Mouse (Mus musculus) embryonic facial prominence, embryonic 15.5 days (tissue): ENCODE measurements around the gene Prorsd1. TPM values are rescaled to one million over a fixed set of nuclear protein-coding genes. Genes with fewer than 3 reads are reported as not detected.
A peak's percentile ranks its signal among the peaks of the same experiment; 100 is the strongest.
"Not testable (repeated sequence)": the region's sequence is repeated elsewhere in the genome, so short reads cannot be mapped to it uniquely, and the experiment has no call there.

ENCODE experiments used
- ATAC-seq: fragments of 200-750 bp; cut with Nextera tagmentation; 2 replicates; pipeline ENCODE4 v1.8.0; 2017; ENCODE audit warnings: low read depth, moderate TSS enrichment; ENCODE audit not compliant: insufficient number of reproducible peaks, low FRiP score, low TSS enrichment
- H3K27ac ChIP-seq: fragments of 300-500 bp; sonication (generic); replicated peaks from 2 replicates; pipeline ENCODE4 v1.5.1; 2015; ENCODE audit warnings: mild to moderate bottlenecking, inconsistent platforms
- H3K27me3 ChIP-seq: fragments of 300-500 bp; sonication (generic); 2 replicates; pipeline ENCODE4 v1.6.1; 2015; ENCODE audit warnings: inconsistent platforms
- H3K36me3 ChIP-seq: fragments of 300-500 bp; sonication (generic); 2 replicates; pipeline ENCODE4 v1.6.1; 2015; ENCODE audit warnings: mild to moderate bottlenecking, inconsistent platforms
- H3K4me1 ChIP-seq: fragments of 300-500 bp; sonication (generic); 2 replicates; pipeline ENCODE4 v1.6.1; 2015; ENCODE audit warnings: inconsistent platforms
- H3K4me2 ChIP-seq: fragments of 300-500 bp; sonication (generic); replicated peaks from 2 replicates; pipeline ENCODE4 v1.6.1; 2015; ENCODE audit warnings: mild to moderate bottlenecking, inconsistent platforms
- H3K4me3 ChIP-seq: fragments of 300-500 bp; sonication (generic); replicated peaks from 2 replicates; pipeline ENCODE4 v1.5.1; 2015; ENCODE audit warnings: mild to moderate bottlenecking, inconsistent platforms
- H3K9ac ChIP-seq: fragments of 300-500 bp; sonication (generic); 2 replicates; pipeline ENCODE4 v1.6.1; 2015; ENCODE audit warnings: inconsistent platforms
- H3K9me3 ChIP-seq: fragments of 300-500 bp; sonication (generic); replicated peaks from 2 replicates; pipeline ENCODE4 v1.6.1; 2016; ENCODE audit warnings: inconsistent platforms
- WGBS: fragments of 180-500 bp; shearing (Covaris S2); methylation state at CpG from one replicate; pipeline ENCODE4 v1.1.7; 2015; 5-methylcytosine and 5-hydroxymethylcytosine counted together
- polyA plus RNA-seq: library from polyadenylated mRNA; unstranded; fragments of >200 nt; fragmentation: Nextera tagmentation; extraction: Ambion mirVana; gene quantifications from 2 replicates; pipeline ENCODE4 v1.2.1, GENCODE M21; 2015

Prorsd1 gene
- polyA plus RNA-seq = 31.6 and 32.7 TPM in 2 replicates

- Histone ChIP-seq H3K4me2 (peak within 1 kb of the TSS; percentile 68), H3K4me3 (peak within 1 kb of the TSS; percentile 68), H3K27me3 (no peaks in the 10 kb centered on the region), H3K9me3 (no peaks in the 10 kb centered on the region), H3K36me3 (peaks cover 12% of the 10 kb centered on the region), H3K27ac (peak within 1 kb of the TSS; percentile 89), H3K4me1 (peaks cover 5% of the 10 kb centered on the region; the same call in 1 of the 2 replicates), H3K9ac (peak within 1 kb of the TSS; percentile 54)
- 2% methylated on average over 40 of the region's 40 CpGs for WGBS
- ATAC-seq = peak; percentile 97
These were observed at the start of gene Prorsd1 for GRCm38 (mm10) chr11:29514682-29515412. TSS of gene Prorsd1 (minus strand) at chr11:29515033.

DNA sequence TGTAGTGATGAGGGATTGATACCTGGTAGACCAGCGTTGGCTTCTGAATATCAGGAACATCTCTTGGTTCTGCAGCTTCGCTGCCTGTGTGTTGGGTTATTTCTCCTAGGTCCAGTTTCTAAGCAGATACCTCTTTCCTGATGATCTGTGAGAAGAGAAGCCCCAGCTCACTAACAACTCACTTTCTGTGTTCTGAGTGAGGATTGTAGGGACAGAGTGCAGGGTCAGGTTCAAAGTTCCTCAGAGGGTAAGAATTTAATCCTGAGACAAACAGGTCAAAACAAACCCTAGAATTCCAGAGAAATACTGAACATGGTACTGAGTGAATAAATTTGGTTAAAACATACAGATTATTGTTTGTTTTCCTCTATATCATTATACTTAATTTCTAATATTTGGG lies 48.6 kb upstream of the Prorsd1 start:
- Histone ChIP-seq H3K4me3 (no peak overlapping the region), H3K36me3 (no peaks in the 10 kb centered on the region), H3K4me1 (no peaks in the 10 kb centered on the region), H3K4me2 (no peak overlapping the region), H3K9me3 (no peaks in the 10 kb centered on the region), H3K27ac (no peak overlapping the region), H3K9ac (no peak overlapping the region), H3K27me3 (no peaks in the 10 kb centered on the region)
- 79% methylated on average over 2 of the region's 2 CpGs for WGBS
- no peak for ATAC-seq

- no peak overlapping the region for H3K27ac ChIP-seq
- H3K9ac ChIP-seq = no peak overlapping the region
- no peak overlapping the region for H3K4me3 ChIP-seq
- 77% methylated on average over 3 of the region's 3 CpGs for WGBS
- no peaks in the 10 kb centered on the region for H3K27me3 ChIP-seq
- no peaks in the 10 kb centered on the region for H3K4me1 ChIP-seq
- H3K4me2 ChIP-seq = no peak overlapping the region
- no peak for ATAC-seq
- no peaks in the 10 kb centered on the region for H3K36me3 ChIP-seq
- H3K9me3 ChIP-seq = no peaks in the 10 kb centered on the region
These were observed 46.2 kb upstream of the Prorsd1 start for GRCm38 (mm10) chr11:29560990-29561389.

DNA sequence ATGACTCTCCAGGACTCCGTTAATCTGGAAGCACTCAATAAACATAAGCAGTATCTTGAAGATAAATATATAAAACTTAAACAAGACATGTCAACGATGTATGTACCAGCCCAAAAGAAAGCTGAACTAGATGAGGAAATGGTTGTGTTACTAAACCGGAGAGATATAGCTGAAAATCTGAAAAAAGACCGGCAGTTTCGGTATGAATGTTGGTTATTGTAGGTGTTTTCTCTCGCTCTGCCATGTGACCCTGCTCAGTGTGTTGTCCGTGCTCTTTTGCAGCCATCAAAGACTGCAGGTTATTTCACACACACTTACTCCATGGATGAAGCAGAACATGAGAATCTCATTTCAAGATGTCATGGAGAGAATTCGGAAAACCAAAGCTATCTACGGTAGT lies 45.6 kb upstream of the Prorsd1 start:
- ATAC-seq = no peak
- Histone ChIP-seq H3K4me1 (no peaks in the 10 kb centered on the region), H3K9ac (no peak overlapping the region), H3K27ac (no peak overlapping the region), H3K4me2 (no peak overlapping the region), H3K36me3 (no peaks in the 10 kb centered on the region), H3K4me3 (no peak overlapping the region), H3K9me3 (no peaks in the 10 kb centered on the region), H3K27me3 (no peaks in the 10 kb centered on the region)
- WGBS = 83% methylated on average over 9 of the region's 9 CpGs

DNA sequence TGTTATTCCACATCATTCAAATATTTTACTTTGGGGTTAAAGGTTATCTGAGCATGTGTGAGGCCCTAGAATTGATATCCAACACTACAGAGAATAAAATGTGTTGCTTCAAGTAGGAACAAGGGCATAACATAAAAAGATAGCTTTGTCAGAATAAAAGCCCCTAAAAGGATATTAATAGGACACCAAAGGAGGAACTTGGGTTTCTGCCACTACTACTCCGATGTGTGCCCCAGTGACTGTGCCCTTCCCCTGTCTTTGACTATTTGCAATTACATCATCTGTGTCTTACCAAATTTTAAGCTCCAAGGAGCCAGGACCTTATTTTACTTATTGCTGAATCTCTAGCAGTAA lies 34.6 kb upstream of the Prorsd1 start:
- Histone ChIP-seq H3K4me2 (no peak overlapping the region), H3K9me3 (no peaks in the 10 kb centered on the region), H3K36me3 (peaks cover 20% of the 10 kb centered on the region), H3K27me3 (no peaks in the 10 kb centered on the region), H3K4me3 (no peak overlapping the region), H3K4me1 (peaks cover 7% of the 10 kb centered on the region), H3K9ac (no peak overlapping the region), H3K27ac (no peak overlapping the region)
- no peak for ATAC-seq
- 79% methylated on average over 1 of the region's 1 CpGs for WGBS

GRCm38 (mm10) chr11:29548504-29549424 lies 33.9 kb upstream of the Prorsd1 start:
- H3K9ac ChIP-seq = peak overlapping the region; percentile 90
- H3K4me3 ChIP-seq = peak overlapping the region; percentile 81
- peaks cover 26% of the 10 kb centered on the region for H3K36me3 ChIP-seq
- no peaks in the 10 kb centered on the region for H3K27me3 ChIP-seq
- peak overlapping the region; percentile 93 for H3K27ac ChIP-seq
- WGBS = 25% methylated on average over 23 of the region's 23 CpGs
- peaks cover 7% of the 10 kb centered on the region for H3K4me1 ChIP-seq
- ATAC-seq = no peak
- H3K9me3 ChIP-seq = no peaks in the 10 kb centered on the region
- peak overlapping the region; percentile 64 for H3K4me2 ChIP-seq

DNA sequence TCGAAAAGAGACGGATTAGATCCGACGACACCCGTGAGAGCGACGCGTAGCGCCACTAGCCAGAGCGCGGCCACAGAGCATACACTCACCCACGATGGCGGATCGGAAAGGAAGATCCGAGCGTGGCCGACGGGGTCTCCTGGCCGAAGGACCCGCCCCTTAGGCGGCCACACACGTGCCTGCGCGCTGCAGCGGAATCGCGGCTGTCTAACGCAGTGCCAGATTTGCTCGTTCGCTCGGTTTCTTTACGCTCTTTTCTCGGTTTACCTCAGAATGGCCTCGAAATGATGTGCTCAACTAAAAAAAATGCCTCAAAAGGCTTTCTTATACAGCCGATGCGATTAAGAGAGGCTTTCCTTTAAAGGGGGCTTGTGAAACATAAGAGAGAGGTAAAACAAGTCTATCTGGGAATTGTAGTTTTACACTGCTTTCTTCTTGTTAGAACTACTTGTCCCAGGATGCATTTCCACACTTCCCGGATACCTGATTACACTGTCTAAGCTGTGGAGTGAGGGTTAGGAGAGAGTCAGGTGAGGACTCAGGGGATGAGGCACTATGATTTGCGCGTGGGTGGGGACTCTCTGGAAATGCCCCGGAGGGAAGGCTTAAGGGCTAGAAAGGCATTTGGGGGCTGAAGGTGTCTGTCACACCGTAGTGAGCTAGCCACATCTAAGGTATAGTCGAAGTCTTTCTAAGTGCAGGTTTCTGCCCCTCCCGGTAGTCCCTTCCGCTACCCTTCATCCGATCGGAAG lies 33.1 kb upstream of the Prorsd1 start, which contains the start of the genes Clhc1 and Rps27a:
Gene Clhc1, plus strand, starts transcription at position 199 of the 752 bp plus-strand sequence.
Gene Rps27a, minus strand, starts transcription at position 358 of the 752 bp plus-strand sequence.
- Histone ChIP-seq H3K4me2 (peak within 1 kb of the TSS; percentile 64), H3K9ac (peak within 1 kb of the TSS; percentile 90), H3K36me3 (peaks cover 29% of the 10 kb centered on the region), H3K4me1 (peaks cover 7% of the 10 kb centered on the region), H3K9me3 (no peaks in the 10 kb centered on the region), H3K4me3 (peak within 1 kb of the TSS; percentile 81), H3K27ac (peak within 1 kb of the TSS; percentile 93), H3K27me3 (no peaks in the 10 kb centered on the region)
- under 1% methylated on average over 46 of the region's 46 CpGs for WGBS
- ATAC-seq = peak; percentile 98

DNA sequence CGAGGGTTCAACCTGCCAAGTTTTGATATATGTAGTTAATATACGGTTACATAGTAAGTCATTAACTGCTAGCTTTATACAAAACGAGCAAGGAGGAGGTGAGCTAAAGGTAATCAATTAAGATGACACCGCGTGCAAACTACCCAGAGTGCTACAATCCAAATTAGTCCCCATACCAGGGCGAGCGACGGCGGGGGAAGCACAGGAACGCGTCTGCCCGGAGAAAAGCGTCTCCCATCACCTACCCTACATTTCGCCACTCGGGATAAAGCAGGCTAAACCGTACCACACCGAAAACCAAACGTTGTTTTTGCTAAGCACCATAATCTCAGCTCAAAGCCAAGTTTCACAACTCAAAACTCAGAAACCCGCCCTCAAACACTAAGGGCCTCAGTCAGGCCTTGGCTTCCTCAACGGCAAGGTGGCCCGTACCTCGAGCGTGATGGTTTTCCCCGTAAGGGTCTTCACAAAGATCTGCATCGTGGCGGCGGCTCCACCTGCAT lies 32.5 kb upstream of the Prorsd1 start:
- peak overlapping the region; percentile 93 for H3K27ac ChIP-seq
- peaks cover 7% of the 10 kb centered on the region for H3K4me1 ChIP-seq
- H3K9ac ChIP-seq = peak overlapping the region; percentile 90
- H3K4me2 ChIP-seq = peak overlapping the region; percentile 64
- H3K9me3 ChIP-seq = no peaks in the 10 kb centered on the region
- H3K36me3 ChIP-seq = peaks cover 32% of the 10 kb centered on the region
- peak overlapping the region; percentile 81 for H3K4me3 ChIP-seq
- under 1% methylated on average over 27 of the region's 27 CpGs for WGBS
- no peak for ATAC-seq
- no peaks in the 10 kb centered on the region for H3K27me3 ChIP-seq

DNA sequence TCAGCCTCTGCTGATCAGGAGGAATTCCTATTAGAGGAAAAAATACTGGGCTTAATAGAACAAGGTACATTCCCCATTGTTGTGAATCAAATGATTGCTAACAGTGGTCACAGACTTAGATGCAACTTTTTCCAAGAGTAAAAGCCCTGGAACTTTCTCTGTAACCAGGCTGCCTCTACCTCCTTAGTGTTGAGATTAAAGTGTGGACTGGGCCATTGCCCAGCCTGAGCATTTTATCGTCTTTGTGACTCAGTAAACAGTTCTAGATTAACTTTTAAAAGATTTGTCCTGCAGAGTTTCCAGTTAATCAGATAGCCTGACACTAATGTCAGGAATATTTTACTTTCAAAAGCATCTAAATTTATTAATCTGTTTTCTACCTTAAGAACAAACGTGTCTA lies 31.9 kb upstream of the Prorsd1 start:
- 17% methylated on average over 2 of the region's 2 CpGs for WGBS
- peak overlapping the region; percentile 93; the same call in 1 of the 2 replicates for H3K27ac ChIP-seq
- no peak for ATAC-seq
- H3K36me3 ChIP-seq = peaks cover 34% of the 10 kb centered on the region
- H3K9me3 ChIP-seq = no peaks in the 10 kb centered on the region
- peak overlapping the region; percentile 81 for H3K4me3 ChIP-seq
- no peaks in the 10 kb centered on the region for H3K27me3 ChIP-seq
- H3K4me2 ChIP-seq = peak overlapping the region; percentile 64
- H3K9ac ChIP-seq = peak overlapping the region; percentile 90
- H3K4me1 ChIP-seq = peaks cover 7% of the 10 kb centered on the region

GRCm38 (mm10) chr11:29546297-29546696 lies 31.5 kb upstream of the Prorsd1 start:
- not testable (repeated sequence) for H3K9ac ChIP-seq, H3K27me3 ChIP-seq, ATAC-seq, H3K9me3 ChIP-seq, H3K4me1 ChIP-seq, H3K27ac ChIP-seq
- Histone ChIP-seq H3K36me3 (peaks cover 38% of the 10 kb centered on the region), H3K4me2 (peak overlapping the region; percentile 64), H3K4me3 (peak overlapping the region; percentile 81)
- 89% methylated on average over 2 of the region's 2 CpGs for WGBS
